Mouse (Mus musculus) megakaryocyte, embryonic 14.5 days (primary cell): ENCODE data around the gene Tead4.

Source experiments
- FLI1 ChIP-seq: IDR thresholded peaks from 2 replicates; pipeline ENCODE4 v1.6.1; 2012; ENCODE audit warnings: low read length, inconsistent platforms, mixed read lengths
- GATA1 ChIP-seq: IDR thresholded peaks from 3 replicates; pipeline ENCODE4 v1.6.1; 2012; ENCODE audit warnings: mixed read lengths, low read length, inconsistent platforms, borderline replicate concordance

DNA sequence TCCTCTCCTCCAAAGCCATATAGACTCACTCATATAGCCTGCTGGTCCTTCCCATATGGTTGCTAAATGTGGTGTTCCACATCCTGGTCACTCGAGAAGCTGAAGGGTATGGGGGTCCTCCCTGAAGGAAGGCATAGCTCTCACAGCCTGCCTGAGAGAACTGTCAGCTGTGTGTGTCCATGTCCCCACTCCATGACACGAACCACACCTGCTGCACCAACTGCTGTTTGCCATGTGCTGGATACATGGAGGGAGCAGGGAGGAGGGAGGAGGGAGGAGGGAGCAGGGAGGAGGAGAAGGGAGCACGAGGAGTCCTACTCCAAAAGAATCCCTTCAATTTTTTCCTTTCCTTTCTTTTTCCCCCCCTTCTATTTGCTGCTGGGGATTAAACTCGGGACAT is 30.8 kb downstream of the Tead4 start:
- no peak for TF ChIP-seq GATA1
- TF ChIP-seq FLI1 = no peak
